Mouse (Mus musculus) liver, adult (tissue): Measurements from ENCODE around the gene Wfdc6a.

ENCODE experiments used
- GATA4 ChIP-seq: IDR thresholded peaks from 2 replicates; pipeline ENCODE4 v1.6.1; 2014; ENCODE audit warnings: mild to moderate bottlenecking, low read length; ENCODE audit not compliant: insufficient replicate concordance

The Wfdc6a gene

DNA sequence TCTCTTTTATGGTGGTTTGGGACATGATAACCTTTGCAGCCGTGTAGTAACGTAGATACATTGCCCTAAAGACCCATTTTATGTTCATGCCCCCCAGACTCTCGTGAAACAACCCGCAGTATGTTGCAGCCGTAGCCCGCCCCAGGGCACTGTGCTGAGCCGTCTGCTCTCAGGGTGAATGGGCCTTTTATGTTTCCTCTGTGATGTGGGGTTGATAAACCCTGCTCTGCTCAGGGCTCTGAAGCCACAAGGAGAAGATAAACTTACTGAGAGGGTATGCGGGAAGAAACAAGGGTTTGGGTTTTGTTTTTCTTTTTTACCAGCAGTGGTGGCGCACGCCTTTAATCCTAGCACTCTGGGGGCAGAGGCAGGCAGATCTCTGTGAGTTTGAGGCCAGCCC, 50.9 kb downstream of the Wfdc6a start:
- TF ChIP-seq GATA4, result no peak

DNA sequence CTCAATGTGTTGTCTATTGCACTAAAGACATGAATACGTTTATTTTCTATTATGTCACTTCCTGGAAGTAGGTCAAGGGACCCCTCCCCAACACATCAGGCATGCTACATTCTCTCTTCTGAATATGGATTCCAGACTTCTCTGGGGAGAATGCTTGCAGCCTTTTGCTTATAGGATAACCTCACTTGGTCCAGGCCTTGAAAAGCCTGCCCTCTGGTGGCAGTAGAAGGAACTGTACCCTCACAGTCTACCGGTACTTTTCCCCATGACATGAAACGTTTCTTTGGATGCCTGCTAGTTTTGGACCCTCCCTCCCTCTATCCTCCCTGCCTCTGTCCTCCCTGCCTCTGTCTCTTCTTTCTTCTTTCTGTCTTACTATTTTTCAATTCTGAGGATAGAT, 54.1 kb downstream of the Wfdc6a start:
- no peak for TF ChIP-seq GATA4
